Mouse (Mus musculus) intestine, postnatal 0 days (tissue): Measurements from ENCODE around the gene Orm1. TPM values are rescaled to one million over a fixed set of nuclear protein-coding genes. Genes with fewer than 3 reads are reported as not detected.

Experiments used
- ATAC-seq: fragments of 200-750 bp; cut with Nextera tagmentation; 2 replicates; pipeline ENCODE4 v1.8.0; 2017; ENCODE audit warnings: mild to moderate bottlenecking, moderate TSS enrichment, moderate library complexity
- H3K27ac ChIP-seq: fragments of 300-500 bp; sonication (generic); 2 replicates; pipeline ENCODE4 v1.5.1; 2014; ENCODE audit warnings: mild to moderate bottlenecking, low read depth, low read length, moderate library complexity
- H3K27me3 ChIP-seq: fragments of 300-500 bp; sonication (generic); replicated peaks from 2 replicates; pipeline ENCODE4 v1.6.1; 2014; ENCODE audit warnings: low read length, mixed read lengths; ENCODE audit not compliant: control insufficient read depth, insufficient read depth
- H3K36me3 ChIP-seq: fragments of 300-500 bp; sonication (generic); 2 replicates; pipeline ENCODE4 v1.6.1; 2014; ENCODE audit warnings: mild to moderate bottlenecking, moderate library complexity; ENCODE audit not compliant: control insufficient read depth, insufficient read depth
- H3K4me1 ChIP-seq: fragments of 300-500 bp; sonication (generic); replicated peaks from 2 replicates; pipeline ENCODE4 v1.6.1; 2014; ENCODE audit warnings: antibody characterized with exemption, low read length, mixed read lengths; ENCODE audit not compliant: control insufficient read depth, insufficient read depth
- H3K4me2 ChIP-seq: fragments of 300-500 bp; sonication (generic); replicated peaks from 2 replicates; pipeline ENCODE4 v1.6.1; 2014; ENCODE audit warnings: low read depth, mild to moderate bottlenecking, moderate library complexity
- H3K4me3 ChIP-seq: fragments of 300-500 bp; sonication (generic); 2 replicates; pipeline ENCODE4 v1.5.1; 2014; ENCODE audit warnings: low read depth, low read length
- H3K9ac ChIP-seq: fragments of 300-500 bp; sonication (generic); 2 replicates; pipeline ENCODE4 v1.6.1; 2014; ENCODE audit warnings: mild to moderate bottlenecking, low read depth, low read length
- H3K9me3 ChIP-seq: fragments of 300-500 bp; sonication (generic); 2 replicates; pipeline ENCODE4 v1.6.1; 2016; ENCODE audit warnings: mixed run types; ENCODE audit not compliant: control insufficient read depth
- CTCF ChIP-seq: sonication (generic); IDR thresholded peaks from 2 replicates; pipeline ENCODE4 v1.5.1; 2016; ENCODE audit warnings: low read depth, mild to moderate bottlenecking, control low read depth, antibody characterized with exemption, moderate library complexity
- WGBS: fragments of 180-500 bp; shearing (Covaris S2); extraction: QIAGEN DNeasy Blood & Tissue Kit; methylation state at CpG from one replicate; pipeline ENCODE4 v1.1.7; 2014; 5-methylcytosine and 5-hydroxymethylcytosine counted together
- polyA plus RNA-seq: library from polyadenylated mRNA; unstranded; fragments of >200 nt; fragmentation: Nextera tagmentation; extraction: Ambion mirVana; gene quantifications from 2 replicates; pipeline ENCODE4 v1.2.1, GENCODE M21; 2015

Gene Orm1
- polyA plus RNA-seq, 1 experiment from 2014 or later: not detected

GRCm38 (mm10) chr4:63377483-63377882, 33.1 kb downstream of the Orm1 start:
- Histone ChIP-seq H3K4me2 (no peak overlapping the region), H3K9ac (no peak overlapping the region), H3K9me3 (no peaks in the 10 kb centered on the region), H3K27ac (no peak overlapping the region), H3K27me3 (no peaks in the 10 kb centered on the region), H3K4me1 (no peaks in the 10 kb centered on the region), H3K4me3 (no peak overlapping the region), H3K36me3 (peaks cover 69% of the 10 kb centered on the region)
- 77% methylated on average over 7 of the region's 7 CpGs for WGBS
- ATAC-seq: no peak
- peak; percentile 50 for TF ChIP-seq CTCF

- no peak for ATAC-seq
- H3K36me3 ChIP-seq: peaks cover 37% of the 10 kb centered on the region
- no peaks in the 10 kb centered on the region for H3K27me3 ChIP-seq
- no peaks in the 10 kb centered on the region for H3K4me1 ChIP-seq
- WGBS: 90% methylated on average over 4 of the region's 4 CpGs
- no peak overlapping the region for H3K4me3 ChIP-seq
- TF ChIP-seq CTCF: no peak
- no peak overlapping the region for H3K4me2 ChIP-seq
- no peak overlapping the region for H3K9ac ChIP-seq
- no peaks in the 10 kb centered on the region for H3K9me3 ChIP-seq
- H3K27ac ChIP-seq: no peak overlapping the region
Observed at GRCm38 (mm10) chr4:63382676-63383369, 38.5 kb downstream of the Orm1 start.

GRCm38 (mm10) chr4:63383474-63383873, 39.1 kb downstream of the Orm1 start:
- no peak for ATAC-seq
- Histone ChIP-seq H3K9ac (no peak overlapping the region), H3K4me3 (no peak overlapping the region), H3K9me3 (no peaks in the 10 kb centered on the region), H3K27ac (no peak overlapping the region), H3K4me1 (no peaks in the 10 kb centered on the region), H3K36me3 (peaks cover 39% of the 10 kb centered on the region), H3K4me2 (no peak overlapping the region), H3K27me3 (no peaks in the 10 kb centered on the region)
- TF ChIP-seq CTCF: no peak
- 84% methylated on average over 12 of the region's 12 CpGs for WGBS

GRCm38 (mm10) chr4:63384262-63384661, 39.9 kb downstream of the Orm1 start:
- H3K4me2 ChIP-seq: no peak overlapping the region
- WGBS: 92% methylated on average over 4 of the region's 4 CpGs
- no peak for TF ChIP-seq CTCF
- H3K27ac ChIP-seq: no peak overlapping the region
- H3K36me3 ChIP-seq: peaks cover 31% of the 10 kb centered on the region
- H3K4me1 ChIP-seq: no peaks in the 10 kb centered on the region
- H3K9ac ChIP-seq: no peak overlapping the region
- no peak overlapping the region for H3K4me3 ChIP-seq
- no peaks in the 10 kb centered on the region for H3K27me3 ChIP-seq
- no peak for ATAC-seq
- no peaks in the 10 kb centered on the region for H3K9me3 ChIP-seq

- WGBS: 82% methylated on average over 3 of the region's 3 CpGs
- H3K4me3 ChIP-seq: no peak overlapping the region
- no peak for ATAC-seq
- H3K9me3 ChIP-seq: no peaks in the 10 kb centered on the region
- H3K27ac ChIP-seq: no peak overlapping the region
- no peak for TF ChIP-seq CTCF
- no peak overlapping the region for H3K4me2 ChIP-seq
- H3K9ac ChIP-seq: no peak overlapping the region
- no peaks in the 10 kb centered on the region for H3K4me1 ChIP-seq
- no peaks in the 10 kb centered on the region for H3K27me3 ChIP-seq
- H3K36me3 ChIP-seq: peaks cover 26% of the 10 kb centered on the region
Observed at GRCm38 (mm10) chr4:63385253-63385652, 40.9 kb downstream of the Orm1 start.

- Histone ChIP-seq H3K27ac (no peak overlapping the region), H3K27me3 (no peaks in the 10 kb centered on the region), H3K4me2 (no peak overlapping the region), H3K9ac (no peak overlapping the region), H3K36me3 (peaks cover 22% of the 10 kb centered on the region), H3K4me3 (no peak overlapping the region), H3K9me3 (no peaks in the 10 kb centered on the region), H3K4me1 (no peaks in the 10 kb centered on the region)
- TF ChIP-seq CTCF: no peak
- ATAC-seq: no peak
- 77% methylated on average over 11 of the region's 11 CpGs for WGBS
Observed at GRCm38 (mm10) chr4:63385784-63386183, 41.4 kb downstream of the Orm1 start.
